Mouse (Mus musculus): ENCODE results near the gene Cfap57. TPM values are rescaled to one million over a fixed set of nuclear protein-coding genes. Genes with fewer than 3 reads are reported as not detected.

Gene Cfap57
- total RNA-seq (2022) = not detected

DNA sequence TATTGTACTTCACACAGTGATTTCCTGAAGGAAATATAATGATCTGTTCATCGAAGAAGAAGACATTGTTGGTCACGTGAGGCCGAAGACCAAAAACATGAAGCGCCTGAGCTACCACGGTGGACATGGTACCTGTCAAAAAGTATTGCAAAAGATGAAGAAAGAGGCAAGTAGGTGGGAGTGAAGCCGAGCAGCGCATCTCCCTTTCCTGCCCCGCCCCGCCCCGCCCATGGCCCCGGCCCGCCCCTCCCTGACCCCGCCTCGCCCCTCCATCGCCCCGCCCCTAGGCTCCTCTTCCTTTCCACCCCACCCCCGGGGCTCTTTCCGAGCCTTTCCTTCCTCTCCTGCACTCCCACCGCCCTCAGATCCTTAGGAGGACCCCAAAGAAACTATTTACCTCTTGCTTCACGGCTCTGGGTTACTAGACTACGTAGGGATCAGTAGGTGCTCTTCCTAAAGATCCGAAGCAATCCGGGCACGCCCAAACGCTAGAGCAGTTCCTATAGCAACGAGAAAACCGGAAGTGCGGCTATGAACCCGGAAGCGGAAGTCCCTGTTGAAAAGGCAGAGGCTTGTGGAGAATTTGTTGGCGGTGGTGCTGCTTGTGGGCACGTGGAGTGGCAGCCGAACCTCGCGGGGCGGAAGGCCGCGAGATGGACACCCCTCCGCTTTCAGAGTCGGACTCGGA lies at the start of gene Cfap57, which contains the start of gene Ebna1bp2:
Gene Cfap57, minus strand, starts transcription at position 499 of the 688 bp plus-strand sequence.
Gene Ebna1bp2, plus strand, starts transcription at position 521 of the 688 bp plus-strand sequence.
- DNase-seq (ENCODE audit: low spot score in 2 of 2) = peak; percentile 87 to 89

DNA sequence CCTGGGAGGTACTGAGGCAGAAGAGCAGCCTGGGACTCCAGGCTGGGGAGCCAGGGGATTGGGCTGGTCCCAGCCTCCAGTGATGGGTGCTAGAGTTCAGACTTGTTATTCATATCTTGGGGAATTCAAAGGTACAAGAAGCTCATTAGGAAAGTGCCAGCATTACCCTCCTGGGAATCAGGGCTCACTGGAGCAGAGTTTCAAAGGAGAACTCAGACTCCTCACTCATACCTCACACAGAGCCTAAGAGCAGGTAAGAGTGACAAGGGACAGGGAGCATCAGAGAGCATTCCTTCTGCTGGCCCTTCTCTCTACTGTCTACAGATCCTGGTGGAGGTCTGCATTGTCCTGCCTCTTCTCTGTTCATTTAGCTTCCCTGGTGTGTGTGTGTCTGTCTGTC lies 38.1 kb upstream of the Cfap57 start, which contains the start of gene Olfr62:
Gene Olfr62, plus strand, starts transcription at position 301 of the 400 bp plus-strand sequence.
- DNase-seq (ENCODE audit: low spot score in 2 of 2) = no peak

DNA sequence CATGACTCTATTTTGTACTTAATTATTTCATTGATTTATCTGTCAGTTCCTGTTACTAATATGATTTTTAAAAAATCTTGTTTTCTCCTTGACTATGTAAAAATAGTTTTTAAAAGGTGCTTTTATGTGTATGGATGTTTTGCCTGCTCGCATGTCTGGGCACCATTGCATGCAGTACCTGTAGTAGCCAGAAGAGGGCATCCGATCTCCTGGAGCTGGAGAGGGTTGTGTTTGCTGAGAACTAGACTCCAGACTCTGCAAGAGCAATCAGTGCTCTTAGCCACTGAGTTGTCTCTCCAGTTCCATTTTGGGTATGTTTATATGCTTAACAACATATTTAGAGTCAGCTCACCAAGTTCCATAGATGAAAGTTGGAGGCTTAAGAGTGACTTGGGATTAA lies 24.7 kb upstream of the Cfap57 start:
- no peak for DNase-seq (ENCODE audit: low spot score in 2 of 2)

DNA sequence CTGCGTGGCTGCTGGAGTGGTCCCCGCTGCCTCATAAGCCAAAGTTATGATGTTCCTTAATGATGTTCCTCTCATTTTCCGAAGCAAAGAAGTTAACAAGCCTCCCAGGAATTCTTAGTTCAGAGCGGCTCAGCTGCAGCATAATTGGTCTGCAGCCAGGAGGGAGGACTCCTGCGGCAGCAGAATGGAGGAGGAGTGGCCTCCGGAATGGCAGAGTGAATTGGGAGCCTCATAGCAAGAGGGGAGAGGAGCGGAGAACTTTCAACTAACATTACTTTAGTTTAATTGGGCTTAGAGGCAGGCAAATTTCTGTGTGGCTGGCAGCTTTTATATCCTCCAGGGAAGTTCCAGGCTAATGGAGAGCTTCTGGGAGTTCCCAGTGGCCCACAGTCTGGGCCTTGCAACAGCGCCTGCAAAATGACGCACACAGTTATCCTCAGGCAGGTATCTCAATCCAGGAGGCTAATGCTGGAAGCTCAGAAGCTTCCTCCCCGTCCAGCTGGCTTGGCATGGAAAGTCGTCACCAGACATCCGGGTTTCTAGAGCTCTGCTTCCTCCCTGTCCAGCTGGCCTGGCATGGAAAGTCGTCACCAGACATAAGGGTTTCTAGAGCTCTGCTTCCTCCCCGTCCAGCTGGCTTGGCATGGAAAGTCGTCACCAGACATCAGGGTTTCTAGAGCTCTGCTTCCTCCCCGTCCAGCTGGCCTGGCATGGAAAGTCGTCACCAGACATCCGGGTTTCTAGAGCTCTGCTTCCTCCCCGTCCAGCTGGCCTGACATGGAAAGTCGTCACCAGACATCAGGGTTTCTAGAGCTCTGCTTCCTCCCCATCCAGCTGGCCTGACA lies 22.0 kb upstream of the Cfap57 start:
- no peak for DNase-seq (ENCODE audit: low spot score in 2 of 2)

DNA sequence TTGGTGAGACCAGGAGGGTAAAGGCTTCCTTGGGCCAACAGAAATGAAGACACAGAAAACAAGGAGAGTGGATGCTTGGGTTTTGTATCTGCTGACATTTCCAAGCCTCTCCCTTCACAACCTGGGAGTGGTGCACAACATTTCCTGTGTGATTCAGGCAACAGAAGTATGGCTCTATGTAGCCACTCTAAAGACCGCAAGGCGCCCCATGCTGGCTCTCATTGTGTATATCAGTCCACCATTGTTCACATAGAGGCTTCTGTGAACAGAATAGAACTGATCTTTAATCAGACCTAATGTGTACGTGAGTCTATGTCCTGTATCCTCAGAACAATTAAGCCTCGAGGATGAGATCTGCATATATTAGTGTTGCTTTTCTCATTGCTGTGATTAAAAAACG lies 9.7 kb upstream of the Cfap57 start:
- DNase-seq (ENCODE audit: low spot score in 2 of 2) = no peak

DNA sequence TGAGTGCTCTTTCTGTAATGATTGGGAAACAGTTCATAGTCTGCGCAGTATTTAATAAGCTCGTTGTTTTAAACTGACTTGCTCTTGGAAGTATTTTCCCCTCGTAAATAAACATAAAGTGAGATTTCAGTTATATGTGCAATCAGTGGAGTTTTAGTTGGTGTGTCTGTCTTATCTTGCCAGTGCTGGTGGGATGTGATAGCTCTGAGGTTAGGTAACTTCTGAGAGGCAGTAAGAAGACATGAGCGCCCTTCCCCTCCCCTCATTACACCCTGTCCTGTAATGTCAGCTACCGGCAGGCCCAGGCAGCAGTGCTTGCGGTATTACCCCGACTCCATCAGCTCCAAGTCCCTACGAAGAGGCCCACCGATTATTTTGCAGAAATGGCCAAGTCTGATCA lies 1.2 kb upstream of the Cfap57 start:
- no peak for DNase-seq (ENCODE audit: low spot score in 2 of 2)

DNA sequence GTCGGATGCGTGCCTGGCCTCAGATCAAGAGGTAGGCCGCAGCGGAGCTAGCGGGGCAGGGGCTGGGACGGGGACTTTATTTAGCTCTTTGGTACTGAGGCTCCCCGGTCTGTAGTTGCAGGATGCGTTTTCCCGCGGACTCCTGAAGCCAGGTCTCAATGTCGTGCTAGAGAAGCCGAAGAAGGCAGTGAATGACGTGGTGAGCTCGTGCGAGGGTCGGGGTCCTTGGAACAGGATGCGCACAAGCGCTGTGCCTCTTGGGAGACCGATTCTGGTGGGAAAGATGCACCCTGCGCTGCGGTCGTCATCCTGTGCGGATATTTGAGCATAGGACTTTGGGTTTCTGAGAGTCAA lies 367 bp upstream of the Cfap57 start:
- no peak for DNase-seq (ENCODE audit: low spot score in 2 of 2)

DNA sequence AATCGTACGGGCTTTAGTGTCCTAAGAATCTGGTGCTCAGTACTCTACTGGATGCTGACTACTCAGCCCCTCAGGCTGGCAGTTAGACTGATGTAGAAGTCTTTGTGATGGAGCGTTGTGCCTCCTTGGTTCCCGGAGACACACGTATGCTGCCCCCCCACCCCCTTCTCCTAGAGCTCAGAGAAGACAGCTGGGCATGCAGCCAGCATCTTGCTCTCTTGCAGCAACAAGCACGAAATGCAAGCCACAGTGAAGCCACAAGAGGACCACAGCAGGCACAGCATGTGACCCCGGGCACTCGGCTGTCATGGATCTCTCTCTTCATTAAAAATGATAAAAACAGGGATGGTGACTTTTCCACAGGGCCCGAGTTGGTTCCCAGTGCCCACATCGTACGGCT lies 5.2 kb downstream of the Cfap57 start:
- no peak for DNase-seq (ENCODE audit: low spot score in 2 of 2)

DNA sequence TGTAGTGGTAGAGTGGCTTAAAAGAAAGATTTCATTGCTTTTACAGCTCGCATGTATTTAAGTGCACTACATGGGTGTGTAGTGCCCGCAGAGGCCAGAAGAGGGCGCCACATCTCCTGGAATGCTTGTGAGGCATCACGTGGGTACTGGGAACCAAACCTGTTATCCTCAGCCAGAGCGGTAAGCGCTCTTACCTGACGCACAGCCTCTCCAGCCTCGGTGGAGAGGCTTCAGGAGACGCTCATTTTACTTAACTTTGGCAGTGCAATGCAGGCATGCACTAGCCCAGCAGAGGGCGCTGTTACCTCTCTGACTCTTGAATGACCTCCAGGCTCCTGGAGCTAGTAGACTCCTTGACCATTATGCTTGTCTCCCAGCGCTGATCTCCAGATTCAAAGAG lies 8.0 kb downstream of the Cfap57 start:
- DNase-seq (ENCODE audit: low spot score in 2 of 2) = no peak

DNA sequence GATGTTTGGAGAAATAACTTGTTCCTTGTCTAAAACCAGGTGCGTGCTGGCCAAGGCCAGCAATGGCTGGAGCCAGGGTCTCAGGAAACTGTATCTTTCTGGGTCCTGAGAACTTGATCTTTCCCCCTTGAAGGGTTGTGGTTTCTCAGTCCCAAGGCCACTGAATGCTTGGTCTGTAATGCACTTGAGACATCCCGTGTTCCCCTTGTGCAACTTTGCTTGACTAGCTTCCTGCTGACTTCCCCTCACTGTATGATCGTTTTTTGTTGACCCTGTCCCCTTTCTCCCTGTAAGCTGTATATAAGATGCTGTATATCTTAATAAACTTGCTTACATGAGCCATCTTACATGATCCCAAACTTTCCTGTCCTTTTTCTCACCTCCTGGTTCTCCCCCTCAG lies 10.7 kb downstream of the Cfap57 start:
- no peak for DNase-seq (ENCODE audit: low spot score in 2 of 2)

DNA sequence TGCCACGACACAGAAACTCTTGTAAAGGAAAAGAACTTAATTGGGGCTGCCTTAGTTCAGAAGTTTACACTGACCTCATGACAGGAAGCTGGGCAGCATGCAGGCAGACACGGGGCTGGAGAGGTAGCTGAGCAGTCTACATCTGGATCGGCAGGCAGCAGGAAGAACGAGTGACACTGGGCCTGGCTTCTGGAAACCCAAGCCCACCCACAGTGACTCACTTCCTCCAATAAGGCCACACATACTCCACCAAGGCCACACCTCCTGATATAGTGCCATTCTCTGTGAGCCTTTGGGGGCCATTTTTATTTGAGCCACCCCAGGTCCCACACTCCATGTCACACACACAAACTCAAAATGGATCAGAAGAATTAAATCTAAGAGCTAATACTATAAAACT lies 16.5 kb downstream of the Cfap57 start:
- DNase-seq (ENCODE audit: low spot score in 2 of 2) = no peak

DNA sequence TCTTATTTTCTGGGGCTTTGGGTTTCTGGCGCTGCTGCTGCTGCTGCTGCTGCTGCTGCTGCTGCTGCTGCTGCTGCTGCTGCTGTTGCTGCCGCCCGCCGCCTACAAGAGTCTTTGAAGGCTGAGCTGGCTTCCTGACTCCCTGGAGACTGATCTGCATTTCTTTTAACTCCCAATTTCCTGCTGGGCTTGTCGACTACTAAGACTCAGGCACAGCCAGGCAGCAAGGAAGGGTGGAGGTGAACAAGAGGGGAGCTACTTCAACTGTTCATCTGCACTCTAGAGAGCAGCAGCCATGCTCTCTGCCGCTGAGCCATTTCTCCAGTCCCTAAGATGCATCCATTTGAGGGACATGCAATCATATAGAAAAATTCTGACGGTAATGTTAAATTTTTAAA lies 30.8 kb downstream of the Cfap57 start:
- no peak for DNase-seq (ENCODE audit: low spot score in 2 of 2)

DNA sequence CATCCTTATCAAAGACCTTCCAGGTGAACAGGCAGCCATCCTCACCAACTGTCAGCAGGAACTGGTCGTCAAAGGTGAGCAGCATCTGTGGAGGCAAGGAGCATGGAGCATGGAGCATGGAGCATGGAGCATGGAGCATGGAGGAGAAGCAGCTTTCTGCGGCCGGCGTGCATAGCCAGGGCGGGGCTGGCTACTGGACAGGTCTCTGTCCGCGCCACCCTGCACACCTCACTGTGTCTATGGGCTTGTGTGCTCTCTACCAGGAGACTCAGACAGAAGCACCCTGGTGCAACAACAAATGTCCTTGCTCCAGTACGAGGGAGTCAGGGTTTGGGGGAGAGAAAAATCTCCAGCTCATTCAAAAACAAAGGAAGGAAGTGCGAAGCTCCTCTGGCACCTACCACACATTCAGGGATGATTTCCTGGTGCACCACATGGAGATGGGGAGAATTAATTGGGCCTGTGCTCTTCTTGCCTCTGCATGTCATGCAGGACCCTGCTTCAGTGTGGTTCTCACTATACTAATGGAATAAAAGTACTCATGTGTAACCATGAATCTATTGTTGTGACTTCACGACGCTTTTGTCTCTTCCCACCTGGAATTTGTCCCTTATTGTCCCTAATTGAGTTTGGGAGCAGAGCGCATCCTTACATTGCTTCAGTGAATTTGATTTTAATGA lies 31.4 kb downstream of the Cfap57 start:
- no peak for DNase-seq (ENCODE audit: low spot score in 2 of 2)

DNA sequence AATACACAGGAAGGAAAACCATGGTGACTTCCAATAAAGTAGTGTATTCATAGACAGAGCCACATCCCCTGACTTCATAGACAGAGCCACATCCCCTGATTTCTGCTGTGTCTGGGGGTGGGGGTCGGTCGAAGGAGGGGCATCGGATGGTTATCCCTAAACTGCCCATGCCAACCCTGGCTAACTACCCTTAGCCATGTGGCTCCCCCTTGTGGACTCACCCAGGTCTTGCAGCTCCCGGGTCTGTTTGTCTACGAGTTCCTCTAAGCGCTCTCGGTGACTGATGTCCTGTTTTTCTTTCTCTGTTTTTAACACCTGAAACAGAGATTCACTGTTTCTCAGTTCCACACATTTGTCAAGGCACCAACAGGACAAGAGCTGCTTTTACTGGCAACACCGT lies 37.9 kb downstream of the Cfap57 start:
- DNase-seq (ENCODE audit: low spot score in 2 of 2) = no peak

DNA sequence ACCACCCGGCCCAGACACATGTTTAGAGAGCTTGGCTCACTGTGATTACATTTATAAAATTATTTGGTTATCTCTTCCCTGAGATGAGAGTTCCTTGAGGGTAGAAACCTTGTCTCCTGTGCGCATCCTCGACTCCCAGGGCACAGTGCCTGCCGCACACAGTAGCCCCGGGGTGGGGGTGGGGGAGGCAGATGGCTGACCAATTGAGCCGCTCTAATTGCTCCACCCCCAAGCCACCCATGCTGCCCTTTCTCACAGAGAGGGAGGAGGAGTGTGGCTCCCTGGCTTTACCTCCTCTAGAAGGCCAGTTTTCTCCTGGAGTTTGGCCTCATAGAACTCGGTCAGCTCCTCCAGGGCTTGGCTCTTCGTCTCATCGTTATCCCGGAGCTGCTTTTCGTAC lies 39.1 kb downstream of the Cfap57 start:
- no peak for DNase-seq (ENCODE audit: low spot score in 2 of 2)

DNA sequence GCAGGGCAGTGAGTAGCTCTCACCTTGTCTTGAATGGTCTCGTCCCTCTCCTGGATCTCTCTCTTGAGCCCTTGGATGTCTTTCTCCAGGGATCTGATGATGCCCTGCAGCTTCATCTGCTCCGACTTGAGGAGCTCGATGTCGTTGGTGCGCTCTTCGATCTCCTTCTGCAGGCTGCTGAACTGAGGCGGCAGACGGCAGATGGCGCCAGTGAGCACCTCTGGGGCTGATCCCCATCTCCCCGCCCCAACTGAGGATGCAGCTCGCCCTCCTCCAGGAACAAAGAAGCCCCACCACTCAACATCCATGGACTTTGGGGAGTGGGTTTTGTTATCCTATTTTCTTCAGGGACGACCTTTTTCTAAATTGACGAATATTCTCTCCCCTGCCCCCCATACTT lies 41.3 kb downstream of the Cfap57 start:
- no peak for DNase-seq (ENCODE audit: low spot score in 2 of 2)

DNA sequence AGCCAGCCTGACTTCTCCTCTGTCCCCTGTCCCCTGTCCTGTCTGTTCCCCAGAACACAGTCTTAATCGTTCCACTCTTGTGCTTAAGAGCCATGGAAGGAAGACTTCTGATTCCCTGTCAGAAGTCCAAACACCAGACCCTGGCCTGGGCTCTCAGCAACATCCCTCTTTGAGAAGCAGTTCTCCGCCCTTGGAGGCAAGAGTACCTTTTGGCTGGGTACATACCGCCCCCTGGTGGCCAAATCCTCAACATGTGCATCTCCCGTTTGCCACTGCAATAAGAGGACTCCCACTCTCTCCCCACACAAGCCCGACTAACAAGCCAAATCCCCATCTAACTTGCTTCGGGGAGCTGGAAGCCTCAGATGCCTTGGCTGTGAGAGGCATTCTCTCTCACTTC lies 44.5 kb downstream of the Cfap57 start:
- DNase-seq (ENCODE audit: low spot score in 2 of 2) = peak; percentile 20 to 23

DNA sequence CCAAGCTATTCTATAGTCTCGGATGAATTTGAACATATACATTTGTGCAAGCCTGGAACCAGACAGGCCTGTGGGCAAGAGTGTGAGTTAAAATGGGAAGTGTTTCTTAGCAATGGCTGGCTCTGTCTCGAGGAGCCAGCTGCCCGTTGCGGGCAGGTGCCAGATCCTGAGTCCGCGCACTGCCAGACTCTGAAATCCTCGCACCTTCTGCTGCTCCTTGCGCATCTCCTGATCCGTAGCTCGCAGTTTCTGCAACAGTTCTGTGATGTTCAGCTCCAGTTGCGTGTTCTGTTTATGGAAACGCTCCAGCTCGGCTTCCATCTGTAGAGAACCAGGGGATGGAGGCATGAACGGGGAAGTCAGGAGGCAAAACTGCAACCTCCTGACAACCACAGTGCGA lies 49.1 kb downstream of the Cfap57 start:
- DNase-seq (ENCODE audit: low spot score in 2 of 2) = no peak

DNA sequence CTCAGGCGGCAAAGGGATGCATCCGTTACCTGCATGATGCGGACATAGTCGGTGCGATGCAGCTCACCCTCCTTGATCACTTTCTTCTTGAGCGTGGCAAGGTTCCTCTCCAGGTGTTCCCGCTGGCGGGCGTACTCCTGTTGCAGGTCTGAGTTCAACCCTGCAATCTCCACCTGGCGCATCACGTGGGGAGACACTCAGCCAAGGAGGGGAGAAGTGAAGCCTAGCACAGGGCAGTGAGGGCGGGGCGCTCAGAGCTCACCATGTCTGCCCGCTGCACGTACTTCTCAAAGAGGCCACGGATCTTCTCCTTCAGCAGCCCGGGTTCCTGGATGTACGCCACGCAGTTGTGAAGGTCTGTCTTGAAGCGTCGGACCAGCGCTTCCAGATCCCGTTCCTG lies 51.3 kb downstream of the Cfap57 start:
- DNase-seq (ENCODE audit: low spot score in 2 of 2) = no peak

DNA sequence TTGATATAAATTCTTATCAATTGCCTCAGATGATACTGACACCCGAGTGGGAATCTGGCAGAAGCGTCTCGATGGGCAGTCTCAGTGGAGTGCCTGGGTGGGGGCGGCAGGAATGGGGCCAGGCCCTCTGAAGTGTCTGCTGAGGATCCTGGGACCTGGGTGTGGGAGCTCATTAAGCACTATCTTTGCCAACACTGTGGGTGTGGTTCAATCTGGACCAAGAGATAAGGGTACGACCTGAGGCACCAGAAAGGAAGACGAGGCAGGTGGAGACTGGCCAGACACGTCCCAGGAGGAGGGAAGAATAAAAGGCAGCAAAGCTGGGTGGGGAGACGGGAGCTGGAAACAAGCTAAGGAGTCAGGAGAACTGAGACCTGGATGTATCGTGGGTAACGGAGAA lies 51.9 kb downstream of the Cfap57 start:
- DNase-seq (ENCODE audit: low spot score in 2 of 2) = no peak

DNA sequence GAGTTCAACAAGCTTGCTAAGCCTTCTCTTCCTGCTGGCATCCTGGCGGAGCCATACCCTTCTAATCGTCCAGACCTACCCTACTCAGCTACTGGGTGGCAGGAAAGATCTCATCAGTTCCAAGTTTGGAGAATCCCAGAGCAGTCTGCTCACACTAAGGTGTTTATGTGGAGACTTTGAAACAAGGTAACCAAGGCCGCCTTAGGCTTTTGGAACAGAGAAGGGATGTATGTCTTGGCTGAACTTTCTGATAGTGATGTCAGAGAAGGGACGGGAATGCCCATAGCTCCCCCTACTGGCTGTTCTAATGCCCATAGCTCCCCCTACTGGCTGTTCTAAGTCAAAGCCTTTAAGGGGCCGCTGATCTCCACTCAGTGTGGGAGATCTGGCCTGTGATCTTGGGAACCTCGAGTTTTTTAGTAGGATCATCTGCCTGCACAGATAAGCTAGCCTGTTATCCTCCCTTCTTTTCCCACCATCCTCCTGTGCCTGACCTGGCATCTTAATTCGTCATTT lies 54.4 kb downstream of the Cfap57 start:
- DNase-seq (ENCODE audit: low spot score in 2 of 2) = no peak

DNA sequence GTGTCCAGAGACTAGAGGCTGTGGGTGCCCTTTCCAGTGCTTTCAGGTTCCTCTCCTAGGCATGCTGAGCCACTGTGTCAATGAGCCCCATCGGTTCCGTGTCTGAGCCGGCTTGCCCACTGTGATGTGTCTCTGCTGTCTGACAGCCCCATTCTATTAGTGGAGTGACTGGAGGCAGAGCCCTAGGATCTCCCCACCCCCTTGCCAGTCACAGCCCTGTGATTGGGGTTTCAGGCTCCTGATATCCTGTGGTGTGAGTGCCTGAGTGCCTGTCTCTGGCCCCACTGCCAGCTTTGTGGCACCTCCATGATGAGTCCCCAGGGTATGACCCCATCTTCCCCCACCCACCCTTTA lies 55.7 kb downstream of the Cfap57 start:
- no peak for DNase-seq (ENCODE audit: low spot score in 2 of 2)
